Mouse (Mus musculus): ENCODE results near the gene Foxn4. TPM values are rescaled to one million over a fixed set of nuclear protein-coding genes. Genes with fewer than 3 reads are reported as not detected.
A peak's percentile ranks its signal among the peaks of the same experiment; 100 is the strongest.

Foxn4 gene
- polyA plus RNA-seq, 1 experiment from 2014 or later, result 0.42 TPM

GRCm38 (mm10) chr5:114286102-114286501, 12.5 kb upstream of the Foxn4 start:
- no peak overlapping the region for H3K4me2 ChIP-seq (ENCODE audit: low read depth, low read length)
- ATAC-seq (replicated peaks; ENCODE audit: insufficient number of reproducible peaks, low FRiP score, low TSS enrichment, low read depth) (no peak), DNase-seq (ENCODE audit: low spot score) (no peak)
- no peaks in the 10 kb centered on the region for H3K27me3 ChIP-seq (ENCODE audit: control insufficient read depth, insufficient read depth, low read length)
- no peaks in the 10 kb centered on the region for H3K9me3 ChIP-seq (replicated peaks; ENCODE audit: control insufficient read depth, low read length)
- no peak overlapping the region for H3K27ac ChIP-seq (replicated peaks; ENCODE audit: low read depth, low read length)
- H3K4me3 ChIP-seq (ENCODE audit: low read depth, low read length), result no peak overlapping the region
- H3K36me3 ChIP-seq (replicated peaks; ENCODE audit: control insufficient read depth, insufficient read depth, low read depth, low read length), result no peaks in the 10 kb centered on the region
- 78% methylated on average over 4 of the region's 4 CpGs for WGBS
- no peaks in the 10 kb centered on the region for H3K4me1 ChIP-seq (ENCODE audit: control insufficient read depth, insufficient read depth, low read length)
- no peak overlapping the region for H3K9ac ChIP-seq (replicated peaks; ENCODE audit: low read length)

GRCm38 (mm10) chr5:114285398-114285700, 11.7 kb upstream of the Foxn4 start:
- ATAC-seq (replicated peaks; ENCODE audit: insufficient number of reproducible peaks, low FRiP score, low TSS enrichment, low read depth) (no peak), DNase-seq (ENCODE audit: low spot score) (no peak)
- Histone ChIP-seq H3K9ac (replicated peaks; ENCODE audit: low read length) (no peak overlapping the region), H3K9me3 (replicated peaks; ENCODE audit: control insufficient read depth, low read length) (no peaks in the 10 kb centered on the region), H3K4me3 (ENCODE audit: low read depth, low read length) (no peak overlapping the region), H3K36me3 (replicated peaks; ENCODE audit: control insufficient read depth, insufficient read depth, low read depth, low read length) (no peaks in the 10 kb centered on the region), H3K27ac (replicated peaks; ENCODE audit: low read depth, low read length) (no peak overlapping the region), H3K27me3 (ENCODE audit: control insufficient read depth, insufficient read depth, low read length) (no peaks in the 10 kb centered on the region), H3K4me2 (ENCODE audit: low read depth, low read length) (no peak overlapping the region), H3K4me1 (ENCODE audit: control insufficient read depth, insufficient read depth, low read length) (no peaks in the 10 kb centered on the region)
- WGBS, result 51% methylated on average over 3 of the region's 3 CpGs

- no peak for DNase-seq (ENCODE audit: low spot score)
- no peak overlapping the region for H3K27ac ChIP-seq (replicated peaks; ENCODE audit: low read depth, low read length)
- no peak overlapping the region for H3K9ac ChIP-seq (replicated peaks; ENCODE audit: low read length)
- ATAC-seq (replicated peaks; ENCODE audit: insufficient number of reproducible peaks, low FRiP score, low TSS enrichment, low read depth), result 0 out of 2 replicates have a peak, but pooled peaks have one; percentile 54
- no peak overlapping the region for H3K4me3 ChIP-seq (ENCODE audit: low read depth, low read length)
- no peaks in the 10 kb centered on the region for H3K9me3 ChIP-seq (replicated peaks; ENCODE audit: control insufficient read depth, low read length)
- H3K36me3 ChIP-seq (replicated peaks; ENCODE audit: control insufficient read depth, insufficient read depth, low read depth, low read length), result no peaks in the 10 kb centered on the region
- 36% methylated on average over 13 of the region's 13 CpGs for WGBS
- H3K27me3 ChIP-seq (ENCODE audit: control insufficient read depth, insufficient read depth, low read length), result no peaks in the 10 kb centered on the region
- H3K4me2 ChIP-seq (ENCODE audit: low read depth, low read length), result no peak overlapping the region
- H3K4me1 ChIP-seq (ENCODE audit: control insufficient read depth, insufficient read depth, low read length), result no peaks in the 10 kb centered on the region
Measured at GRCm38 (mm10) chr5:114284604-114285397, 11.2 kb upstream of the Foxn4 start.

- Histone ChIP-seq H3K4me3 (ENCODE audit: low read depth, low read length) (no peak overlapping the region), H3K9ac (replicated peaks; ENCODE audit: low read length) (no peak overlapping the region), H3K4me1 (ENCODE audit: control insufficient read depth, insufficient read depth, low read length) (no peaks in the 10 kb centered on the region), H3K27me3 (ENCODE audit: control insufficient read depth, insufficient read depth, low read length) (peaks cover 3% of the 10 kb centered on the region), H3K36me3 (replicated peaks; ENCODE audit: control insufficient read depth, insufficient read depth, low read depth, low read length) (no peaks in the 10 kb centered on the region), H3K9me3 (replicated peaks; ENCODE audit: control insufficient read depth, low read length) (no peaks in the 10 kb centered on the region), H3K4me2 (ENCODE audit: low read depth, low read length) (no peak overlapping the region), H3K27ac (replicated peaks; ENCODE audit: low read depth, low read length) (no peak overlapping the region)
- WGBS, result 62% methylated on average over 6 of the region's 6 CpGs
- no peak for DNase-seq (ENCODE audit: low spot score)
- no peak for ATAC-seq (replicated peaks; ENCODE audit: insufficient number of reproducible peaks, low FRiP score, low TSS enrichment, low read depth)
Measured at GRCm38 (mm10) chr5:114282346-114282745, 8.7 kb upstream of the Foxn4 start.

- Histone ChIP-seq H3K27me3 (ENCODE audit: control insufficient read depth, insufficient read depth, low read length) (peaks cover 23% of the 10 kb centered on the region), H3K27ac (replicated peaks; ENCODE audit: low read depth, low read length) (no peak overlapping the region)
- WGBS, result 59% methylated on average over 12 of the region's 12 CpGs
Measured at GRCm38 (mm10) chr5:114279382-114280143, 6.0 kb upstream of the Foxn4 start.

GRCm38 (mm10) chr5:114275991-114276390, 2.4 kb upstream of the Foxn4 start:
- Histone ChIP-seq H3K36me3 (replicated peaks; ENCODE audit: control insufficient read depth, insufficient read depth, low read depth, low read length) (no peaks in the 10 kb centered on the region), H3K27me3 (ENCODE audit: control insufficient read depth, insufficient read depth, low read length) (peaks cover 52% of the 10 kb centered on the region), H3K27ac (replicated peaks; ENCODE audit: low read depth, low read length) (no peak overlapping the region), H3K4me3 (ENCODE audit: low read depth, low read length) (no peak overlapping the region), H3K9me3 (replicated peaks; ENCODE audit: control insufficient read depth, low read length) (no peaks in the 10 kb centered on the region), H3K9ac (replicated peaks; ENCODE audit: low read length) (no peak overlapping the region), H3K4me1 (ENCODE audit: control insufficient read depth, insufficient read depth, low read length) (peaks cover 6% of the 10 kb centered on the region; the same call in 1 of the 2 replicates), H3K4me2 (ENCODE audit: low read depth, low read length) (no peak overlapping the region)
- ATAC-seq (replicated peaks; ENCODE audit: insufficient number of reproducible peaks, low FRiP score, low TSS enrichment, low read depth), result no peak
- no peak for DNase-seq (ENCODE audit: low spot score)
- WGBS, result 17% methylated on average over 16 of the region's 16 CpGs

More at GRCm38 (mm10) chr5:114279382-114280143, 6.0 kb upstream of the Foxn4 start:
- Histone ChIP-seq H3K4me2 (ENCODE audit: low read depth, low read length) (no peak overlapping the region), H3K36me3 (replicated peaks; ENCODE audit: control insufficient read depth, insufficient read depth, low read depth, low read length) (no peaks in the 10 kb centered on the region), H3K9me3 (replicated peaks; ENCODE audit: control insufficient read depth, low read length) (no peaks in the 10 kb centered on the region), H3K4me1 (ENCODE audit: control insufficient read depth, insufficient read depth, low read length) (peaks cover 1% of the 10 kb centered on the region; the same call in 1 of the 2 replicates), H3K4me3 (ENCODE audit: low read depth, low read length) (no peak overlapping the region), H3K9ac (replicated peaks; ENCODE audit: low read length) (no peak overlapping the region)
- ATAC-seq (replicated peaks; ENCODE audit: insufficient number of reproducible peaks, low FRiP score, low TSS enrichment, low read depth), result no peak
- no peak for DNase-seq (ENCODE audit: low spot score)

- DNase-seq (ENCODE audit: low spot score) (no peak), ATAC-seq (replicated peaks; ENCODE audit: insufficient number of reproducible peaks, low FRiP score, low TSS enrichment, low read depth) (no peak)
- H3K9ac ChIP-seq (replicated peaks; ENCODE audit: low read length), result no peak overlapping the region
- H3K4me3 ChIP-seq (ENCODE audit: low read depth, low read length), result no peak overlapping the region
- peaks cover 52% of the 10 kb centered on the region for H3K27me3 ChIP-seq (ENCODE audit: control insufficient read depth, insufficient read depth, low read length)
- no peaks in the 10 kb centered on the region for H3K36me3 ChIP-seq (replicated peaks; ENCODE audit: control insufficient read depth, insufficient read depth, low read depth, low read length)
- peaks cover 6% of the 10 kb centered on the region; the same call in 1 of the 2 replicates for H3K4me1 ChIP-seq (ENCODE audit: control insufficient read depth, insufficient read depth, low read length)
- no peaks in the 10 kb centered on the region for H3K9me3 ChIP-seq (replicated peaks; ENCODE audit: control insufficient read depth, low read length)
- H3K4me2 ChIP-seq (ENCODE audit: low read depth, low read length), result no peak overlapping the region
- H3K27ac ChIP-seq (replicated peaks; ENCODE audit: low read depth, low read length), result no peak overlapping the region
- 10% methylated on average over 8 of the region's 8 CpGs for WGBS
Measured at GRCm38 (mm10) chr5:114275339-114275738, 1.7 kb upstream of the Foxn4 start.

GRCm38 (mm10) chr5:114269984-114270383, 3.6 kb downstream of the Foxn4 start:
- H3K36me3 ChIP-seq (replicated peaks; ENCODE audit: control insufficient read depth, insufficient read depth, low read depth, low read length), result no peaks in the 10 kb centered on the region
- no peak overlapping the region for H3K27ac ChIP-seq (replicated peaks; ENCODE audit: low read depth, low read length)
- peaks cover 6% of the 10 kb centered on the region; the same call in 1 of the 2 replicates for H3K4me1 ChIP-seq (ENCODE audit: control insufficient read depth, insufficient read depth, low read length)
- H3K4me2 ChIP-seq (ENCODE audit: low read depth, low read length), result no peak overlapping the region; the same call in 1 of the 2 replicates
- H3K4me3 ChIP-seq (ENCODE audit: low read depth, low read length), result no peak overlapping the region
- DNase-seq (ENCODE audit: low spot score), result no peak
- no peaks in the 10 kb centered on the region for H3K9me3 ChIP-seq (replicated peaks; ENCODE audit: control insufficient read depth, low read length)
- 22% methylated on average over 12 of the region's 12 CpGs for WGBS
- H3K9ac ChIP-seq (replicated peaks; ENCODE audit: low read length), result no peak overlapping the region; the same call in 1 of the 2 replicates
- no peak for ATAC-seq (replicated peaks; ENCODE audit: insufficient number of reproducible peaks, low FRiP score, low TSS enrichment, low read depth)
- peaks cover 33% of the 10 kb centered on the region for H3K27me3 ChIP-seq (ENCODE audit: control insufficient read depth, insufficient read depth, low read length)
